ENCODE assay signal across 12 mouse cellular contexts in genomic region chr7:68285851-68286298, GRCm38 (mm10). TPM values are rescaled to one million over a fixed set of nuclear protein-coding genes. Genes with fewer than 3 reads are reported as not detected.
DNase-seq lines count a peak whose midpoint lies in the region; ATAC-seq lines count a peak whose summit lies in the region.
"Had no signal": no experiment of that assay in that cellular context is flagged by ENCODE, and none has a peak within 500 bp of the region (broad histone marks: within the 10 kb centered on the region; RNA-seq: fewer than 3 reads in every experiment).

No protein-coding gene starts in this region.

- peaks cover 15% of the 10 kb centered on the region; the same call in 1 of the 2 replicates for H3K4me1 ChIP-seq in limb, embryonic 15.5 days
- no peaks in the 10 kb centered on the region for H3K4me1 ChIP-seq in hindbrain, embryonic 16.5 days (ENCODE audit: control insufficient read depth, insufficient read depth, low read depth, low read length)

- 24% methylated on average over 8 of the region's 8 CpGs for WGBS in limb, embryonic 15.5 days
- WGBS in hindbrain, embryonic 16.5 days = 86% methylated on average over 8 of the region's 8 CpGs

- no peak overlapping the region for H3K4me2 ChIP-seq in limb, embryonic 15.5 days
- no peak overlapping the region for H3K4me2 ChIP-seq in hindbrain, embryonic 16.5 days (ENCODE audit: low read length)

- DNase-seq in embryo, embryonic 10.5 days (ENCODE audit: low spot score) = peak; percentile 54
- DNase-seq in embryo, embryonic 10 days (ENCODE audit: low spot score) = no peak
- peak; percentile 25 for DNase-seq in 416B (ENCODE audit: low read depth)
- DNase-seq in forelimb bud, embryonic 11.5 days (ENCODE audit: low read depth, low spot score) = peak; percentile 65
- DNase-seq in ovary, postnatal 36 days (ENCODE audit: low spot score) = no peak
- DNase-seq in spleen, postnatal 4 days (ENCODE audit: low spot score in 2 of 2) = no peak
- DNase-seq: cerebellum, adult 11-12 months; right cerebral cortex, postnatal 14 days had no signal

- no peaks in the 10 kb centered on the region for H3K27me3 ChIP-seq in limb, embryonic 15.5 days
- no peaks in the 10 kb centered on the region for H3K27me3 ChIP-seq in hindbrain, embryonic 16.5 days (replicated peaks; ENCODE audit: control insufficient read depth, insufficient read depth, low read length)

- H3K9me3 ChIP-seq in limb, embryonic 15.5 days = no peaks in the 10 kb centered on the region
- H3K9me3 ChIP-seq in hindbrain, embryonic 16.5 days (ENCODE audit: control insufficient read depth, low read length) = no peaks in the 10 kb centered on the region
- H3K9me3 ChIP-seq: hindbrain, embryonic 10.5 days had no signal

- peak overlapping the region; percentile 2; the same call in 1 of the 2 replicates for H3K27ac ChIP-seq in limb, embryonic 15.5 days
- no peak overlapping the region for H3K27ac ChIP-seq in hindbrain, embryonic 16.5 days (ENCODE audit: low read depth, low read length)
- H3K27ac ChIP-seq: hindbrain, embryonic 10.5 days; left cerebral cortex, adult 2 months had no signal

- H3K4me3 ChIP-seq in limb, embryonic 15.5 days = no peak overlapping the region
- no peak overlapping the region for H3K4me3 ChIP-seq in hindbrain, embryonic 16.5 days (ENCODE audit: low read length)
- H3K4me3 ChIP-seq: hindbrain, embryonic 10.5 days; left cerebral cortex, adult 2 months had no signal

- H3K36me3 ChIP-seq in limb, embryonic 15.5 days = no peaks in the 10 kb centered on the region
- no peaks in the 10 kb centered on the region for H3K36me3 ChIP-seq in hindbrain, embryonic 16.5 days (ENCODE audit: control insufficient read depth, insufficient read depth, low read length)
- H3K36me3 ChIP-seq: hindbrain, embryonic 10.5 days had no signal

- 0 out of 2 replicates have a peak, but pooled peaks have one; percentile 35 for ATAC-seq in limb, embryonic 15.5 days (ENCODE audit: insufficient number of reproducible peaks, low FRiP score, low TSS enrichment, low read depth)
- ATAC-seq in hindbrain, embryonic 16.5 days = no peak

- no peak overlapping the region for H3K9ac ChIP-seq in limb, embryonic 15.5 days
- H3K9ac ChIP-seq in hindbrain, embryonic 16.5 days (ENCODE audit: low read depth, low read length) = no peak overlapping the region

RNA-seq across cellular contexts. Expression of gene Fam169b, which starts 12.2 kb away (rescaled TPM):
- polyA plus RNA-seq in limb, embryonic 15.5 days (2015; fragmentation: Nextera tagmentation; extraction: Ambion mirVana) = 0.96 and 1.9 TPM in 2 replicates
- polyA plus RNA-seq in hindbrain, embryonic 16.5 days (2015; fragmentation: Nextera tagmentation; extraction: Ambion mirVana) = 0.26 TPM in 1 of 2 replicates, not detected in the other

RNA-seq across cellular contexts. Expression of gene Pgpep1l, which starts 21.8 kb away (rescaled TPM):
- polyA plus RNA-seq in limb, embryonic 15.5 days (2015; fragmentation: Nextera tagmentation; extraction: Ambion mirVana) = 0.23 TPM in 1 of 2 replicates, not detected in the other
- not detected in 2 replicates for polyA plus RNA-seq in hindbrain, embryonic 16.5 days (2015; fragmentation: Nextera tagmentation; extraction: Ambion mirVana)
- polyA plus RNA-seq: hindbrain, embryonic 10.5 days had no signal

Comparison
In these comparisons a context has a peak if more than half of its experiments do, and no peak if none do; other contexts are left out.
1. DNase-seq: peak in embryo, embryonic 10.5 days (single experiment), 416B (single experiment) and forelimb bud, embryonic 11.5 days (single experiment); none in embryo, embryonic 10 days (single experiment), ovary, postnatal 36 days (single experiment) and spleen, postnatal 4 days (0 of 2).